Mouse (Mus musculus) forebrain, embryonic 16.5 days (tissue): ENCODE measurements around the gene Mst1. TPM values are rescaled to one million over a fixed set of nuclear protein-coding genes. Genes with fewer than 3 reads are reported as not detected.
A peak's percentile ranks its signal among the peaks of the same experiment; 100 is the strongest.

Experiments used
- ATAC-seq: fragments of 200-750 bp; cut with Nextera tagmentation; 2 replicates; pipeline ENCODE4 v1.8.0; 2017; ENCODE audit warnings: mild to moderate bottlenecking, moderate library complexity
- H3K27ac ChIP-seq: fragments of 300-500 bp; sonication (generic); 2 replicates; pipeline ENCODE4 v1.5.1; 2014; ENCODE audit warnings: low read length, control low read depth
- H3K27me3 ChIP-seq: fragments of 300-500 bp; sonication (generic); replicated peaks from 2 replicates; pipeline ENCODE4 v1.6.1; 2014; ENCODE audit warnings: low read length; ENCODE audit not compliant: control insufficient read depth, insufficient read depth
- H3K36me3 ChIP-seq: fragments of 300-500 bp; sonication (generic); 2 replicates; pipeline ENCODE4 v1.6.1; 2014; ENCODE audit not compliant: control insufficient read depth, insufficient read depth
- H3K4me1 ChIP-seq: fragments of 300-500 bp; sonication (generic); replicated peaks from 2 replicates; pipeline ENCODE4 v1.6.1; 2014; ENCODE audit warnings: low read length; ENCODE audit not compliant: control insufficient read depth, insufficient read depth
- H3K4me2 ChIP-seq: fragments of 300-500 bp; sonication (generic); 2 replicates; pipeline ENCODE4 v1.6.1; 2014; ENCODE audit warnings: mild to moderate bottlenecking, low read length, control low read depth
- H3K4me3 ChIP-seq: fragments of 300-500 bp; sonication (generic); replicated peaks from 2 replicates; pipeline ENCODE4 v1.5.1; 2014; ENCODE audit warnings: mild to moderate bottlenecking, low read length, control low read depth
- H3K9ac ChIP-seq: fragments of 300-500 bp; sonication (generic); replicated peaks from 2 replicates; pipeline ENCODE4 v1.6.1; 2014; ENCODE audit warnings: low read depth, low read length, control low read depth
- H3K9me3 ChIP-seq: fragments of 300-500 bp; sonication (generic); 2 replicates; pipeline ENCODE4 v1.6.1; 2016; ENCODE audit warnings: low read length; ENCODE audit not compliant: control insufficient read depth
- WGBS: fragments of 180-500 bp; shearing (Covaris S2); extraction: QIAGEN DNeasy Blood & Tissue Kit; methylation state at CpG from one replicate; pipeline ENCODE4 v1.1.7; 2014; 5-methylcytosine and 5-hydroxymethylcytosine counted together
- polyA plus RNA-seq: library from polyadenylated mRNA; unstranded; fragments of >200 nt; fragmentation: Nextera tagmentation; extraction: Ambion mirVana; gene quantifications from 2 replicates; pipeline ENCODE4 v1.2.1, GENCODE M21; 2015

The Mst1 gene
- polyA plus RNA-seq, 1 experiment from 2014 or later: not detected

- Histone ChIP-seq H3K9ac (no peak overlapping the region), H3K4me2 (no peak overlapping the region), H3K4me3 (no peak overlapping the region), H3K27ac (no peak overlapping the region), H3K27me3 (no peaks in the 10 kb centered on the region), H3K36me3 (peaks cover 22% of the 10 kb centered on the region), H3K9me3 (no peaks in the 10 kb centered on the region), H3K4me1 (peaks cover 14% of the 10 kb centered on the region)
- WGBS: 94% methylated on average over 7 of the region's 7 CpGs
- ATAC-seq: no peak
Measured at GRCm38 (mm10) chr9:108090611-108091120, 10.4 kb downstream of the Mst1 start.

- no peak overlapping the region for H3K27ac ChIP-seq
Measured at GRCm38 (mm10) chr9:108093586-108093985, 13.3 kb downstream of the Mst1 start.

GRCm38 (mm10) chr9:108094184-108094941 is 14.1 kb downstream of the Mst1 start, which contains the start of gene Apeh:
Gene Apeh, minus strand, starts transcription at chr9:108094606.
- peaks cover 19% of the 10 kb centered on the region for H3K36me3 ChIP-seq
- under 1% methylated on average over 52 of the region's 52 CpGs for WGBS

More at GRCm38 (mm10) chr9:108093586-108093985, 13.3 kb downstream of the Mst1 start:
- Histone ChIP-seq H3K4me1 (peaks cover 16% of the 10 kb centered on the region), H3K9ac (peak overlapping the region; percentile 67), H3K9me3 (no peaks in the 10 kb centered on the region), H3K4me3 (peak overlapping the region; percentile 63), H3K27me3 (no peaks in the 10 kb centered on the region), H3K36me3 (peaks cover 19% of the 10 kb centered on the region), H3K4me2 (peak overlapping the region; percentile 84)
- no peak for ATAC-seq
- 74% methylated on average over 10 of the region's 10 CpGs for WGBS

DNA sequence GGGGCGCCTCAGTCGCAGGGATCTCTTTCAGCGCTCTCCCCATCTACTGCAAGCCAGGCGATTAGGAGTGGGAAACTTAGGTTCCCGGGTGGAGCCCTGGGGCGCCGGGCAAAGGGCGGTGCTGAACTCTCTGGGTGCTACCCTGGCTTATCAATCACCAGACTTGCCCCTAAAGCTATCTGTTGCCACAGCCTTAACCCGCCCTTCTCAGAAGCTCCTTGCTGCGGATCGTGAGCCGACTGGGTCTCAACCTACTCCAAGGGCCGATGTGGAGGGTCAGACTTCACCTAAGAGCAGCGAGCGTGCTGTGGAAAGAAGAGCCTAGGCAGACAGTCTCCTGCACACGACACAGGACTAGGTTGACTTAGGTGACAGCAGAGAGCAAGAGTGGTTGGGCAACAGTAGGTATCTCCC is 14.8 kb downstream of the Mst1 start:
- H3K9me3 ChIP-seq: no peaks in the 10 kb centered on the region
- H3K27me3 ChIP-seq: no peaks in the 10 kb centered on the region
- ATAC-seq: peak; percentile 6
- H3K4me3 ChIP-seq: peak overlapping the region; percentile 63
- WGBS: 0% methylated on average over 14 of the region's 16 CpGs
- H3K9ac ChIP-seq: peak overlapping the region; percentile 67
- H3K4me1 ChIP-seq: peaks cover 16% of the 10 kb centered on the region
- H3K27ac ChIP-seq: no peak overlapping the region
- peak overlapping the region; percentile 84 for H3K4me2 ChIP-seq
- H3K36me3 ChIP-seq: peaks cover 15% of the 10 kb centered on the region

More at GRCm38 (mm10) chr9:108094184-108094941, 14.1 kb downstream of the Mst1 start, which contains the start of gene Apeh:
- ATAC-seq: peak; percentile 92
- Histone ChIP-seq H3K9ac (peak within 1 kb of the TSS; percentile 67), H3K4me2 (peak within 1 kb of the TSS; percentile 84), H3K4me3 (peak within 1 kb of the TSS; percentile 63), H3K27ac (peak within 1 kb of the TSS; percentile 72), H3K4me1 (peaks cover 16% of the 10 kb centered on the region), H3K9me3 (no peaks in the 10 kb centered on the region), H3K27me3 (no peaks in the 10 kb centered on the region)

DNA sequence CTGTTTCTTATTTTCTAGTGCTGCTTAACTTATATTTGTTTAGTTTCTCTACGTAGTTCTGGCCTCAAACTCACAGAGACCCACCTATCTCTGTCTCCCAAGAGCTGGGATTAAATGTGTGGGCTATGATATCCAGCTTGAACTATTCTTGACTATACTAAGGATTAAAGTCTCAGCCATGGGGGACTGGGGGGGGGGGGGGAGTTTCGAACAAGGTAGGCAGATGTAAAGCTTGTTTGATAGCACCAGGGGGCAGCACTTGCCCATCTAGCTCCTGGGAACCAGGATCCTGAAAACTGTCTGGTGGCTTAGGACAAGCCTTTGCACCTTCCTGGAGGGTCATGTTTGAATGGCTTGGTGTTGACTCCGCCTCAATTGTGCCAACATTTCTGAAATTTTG is 15.3 kb downstream of the Mst1 start:
- Histone ChIP-seq H3K27me3 (no peaks in the 10 kb centered on the region), H3K9ac (no peak overlapping the region), H3K4me2 (peak overlapping the region; percentile 84), H3K4me3 (peak overlapping the region; percentile 63), H3K4me1 (peaks cover 16% of the 10 kb centered on the region), H3K9me3 (no peaks in the 10 kb centered on the region), H3K27ac (no peak overlapping the region), H3K36me3 (peaks cover 14% of the 10 kb centered on the region; the same call in 1 of the 2 replicates)
- 9% methylated on average over 3 of the region's 3 CpGs for WGBS
- 0 out of 2 replicates have a peak, but pooled peaks have one; percentile 7 for ATAC-seq

DNA sequence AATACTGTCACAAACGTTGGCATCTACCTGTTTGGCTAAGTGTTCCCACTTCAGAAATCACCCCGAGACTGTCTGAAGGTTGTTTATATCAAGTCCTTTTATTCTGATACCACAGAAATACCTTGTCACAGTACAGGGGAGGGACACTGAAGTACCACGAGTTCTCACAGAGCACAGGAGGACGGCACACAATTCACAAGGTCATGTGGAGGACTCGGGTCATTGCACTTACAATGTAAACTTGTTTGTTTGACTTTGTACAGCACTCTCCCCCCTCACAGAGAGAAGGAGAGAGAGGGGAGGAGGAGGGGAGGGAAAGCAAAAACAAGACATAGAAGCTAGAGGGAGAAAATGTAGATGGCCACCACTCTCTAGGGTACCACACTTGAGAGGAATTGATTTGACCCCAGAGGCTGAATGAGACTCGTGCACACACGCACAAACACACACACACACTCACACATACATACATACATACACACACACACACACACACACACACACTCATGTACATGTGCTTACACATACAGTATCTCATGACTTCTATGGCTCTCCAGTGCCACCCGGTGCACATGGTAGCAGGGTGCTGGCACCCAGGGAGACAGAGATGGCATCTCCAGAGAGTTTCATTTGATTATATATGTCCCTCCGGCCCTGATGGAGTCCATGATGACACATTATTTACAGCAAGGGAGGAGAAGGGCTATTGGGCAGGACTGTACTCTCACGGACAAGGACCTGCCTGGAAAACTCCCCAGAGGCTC is 15.9 kb downstream of the Mst1 start:
- H3K36me3 ChIP-seq: peaks cover 9% of the 10 kb centered on the region
- no peak overlapping the region for H3K27ac ChIP-seq
- peaks cover 16% of the 10 kb centered on the region for H3K4me1 ChIP-seq
- no peak overlapping the region for H3K9ac ChIP-seq
- no peaks in the 10 kb centered on the region for H3K27me3 ChIP-seq
- H3K4me2 ChIP-seq: no peak overlapping the region; the same call in 1 of the 2 replicates
- H3K9me3 ChIP-seq: no peaks in the 10 kb centered on the region
- 64% methylated on average over 10 of the region's 10 CpGs for WGBS
- no peak for ATAC-seq
- no peak overlapping the region for H3K4me3 ChIP-seq

DNA sequence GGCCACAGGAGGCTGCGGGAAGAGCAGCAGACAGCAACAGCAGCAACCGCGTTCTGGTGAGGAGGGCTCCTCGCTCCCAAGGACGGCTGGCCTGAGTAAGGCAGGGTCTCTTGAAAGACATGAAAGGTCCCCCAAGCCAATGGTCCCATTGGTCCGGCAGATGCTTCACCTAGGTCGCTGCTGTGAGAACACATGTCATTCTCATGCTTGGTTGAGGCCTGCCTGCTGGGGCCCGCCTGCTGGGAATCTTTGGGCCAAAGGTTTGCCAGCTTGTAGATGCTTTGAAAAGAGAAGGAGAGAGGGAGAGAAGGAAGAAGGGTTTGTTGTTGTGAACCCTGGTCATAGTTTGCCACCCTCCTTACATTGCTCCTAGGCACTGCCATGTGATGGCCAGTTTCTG is 19.4 kb downstream of the Mst1 start:
- Histone ChIP-seq H3K9ac (no peak overlapping the region), H3K9me3 (no peaks in the 10 kb centered on the region), H3K4me2 (no peak overlapping the region), H3K4me1 (peaks cover 10% of the 10 kb centered on the region), H3K4me3 (no peak overlapping the region), H3K36me3 (peaks cover 12% of the 10 kb centered on the region; the same call in 1 of the 2 replicates), H3K27ac (no peak overlapping the region), H3K27me3 (no peaks in the 10 kb centered on the region)
- ATAC-seq: no peak
- WGBS: 91% methylated on average over 8 of the region's 8 CpGs

DNA sequence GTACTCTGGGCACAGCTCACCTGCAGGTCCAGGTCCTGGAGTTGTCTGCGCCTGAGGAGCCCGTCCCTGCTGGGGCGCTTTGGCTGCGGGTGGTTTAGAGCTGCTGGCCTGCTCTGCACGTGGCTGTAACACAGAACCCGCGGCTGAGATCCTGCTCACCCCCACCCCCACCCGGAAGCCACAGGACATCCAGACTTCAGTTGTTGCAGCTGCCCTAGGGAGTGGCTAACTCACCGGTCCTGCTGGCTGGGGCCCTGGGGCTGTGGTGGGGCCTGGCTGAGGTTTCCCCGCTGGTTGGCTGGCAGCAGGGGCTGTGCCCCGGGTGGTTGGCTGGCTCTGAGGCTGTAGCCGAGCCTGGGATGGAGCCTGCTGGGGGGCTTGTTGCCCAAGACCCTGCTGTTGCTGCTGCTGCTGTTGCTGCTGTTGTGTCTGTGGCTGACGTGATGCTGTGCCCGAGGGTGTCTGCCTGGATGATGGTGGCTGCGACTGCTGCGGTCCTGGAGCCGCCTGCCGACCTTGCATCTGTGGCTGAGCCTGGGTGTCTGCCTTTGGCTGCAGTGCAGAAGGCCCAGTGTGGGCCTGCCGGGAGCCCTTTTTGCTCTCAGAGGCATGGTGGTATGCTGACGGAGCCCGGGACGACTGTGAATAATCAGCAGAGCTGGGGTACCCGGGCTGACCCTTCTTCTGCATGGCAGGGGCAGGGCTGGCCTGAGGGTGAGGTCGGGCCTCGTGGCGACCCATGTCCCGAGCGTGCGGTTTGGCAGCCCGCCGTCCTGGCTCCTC is 24.7 kb downstream of the Mst1 start:
- Histone ChIP-seq H3K27ac (no peak overlapping the region), H3K9me3 (no peaks in the 10 kb centered on the region), H3K27me3 (no peaks in the 10 kb centered on the region), H3K9ac (no peak overlapping the region), H3K36me3 (peaks cover 12% of the 10 kb centered on the region; the same call in 1 of the 2 replicates), H3K4me1 (no peaks in the 10 kb centered on the region), H3K4me3 (no peak overlapping the region), H3K4me2 (no peak overlapping the region)
- no peak for ATAC-seq
- 39% methylated on average over 31 of the region's 31 CpGs for WGBS
